Mouse (Mus musculus): Measurements from ENCODE around the gene Srbd1. TPM values are rescaled to one million over a fixed set of nuclear protein-coding genes. Genes with fewer than 3 reads are reported as not detected.

The Srbd1 gene
- polyA plus RNA-seq, 2 experiments, result 8.1 to 10.2 TPM

DNA sequence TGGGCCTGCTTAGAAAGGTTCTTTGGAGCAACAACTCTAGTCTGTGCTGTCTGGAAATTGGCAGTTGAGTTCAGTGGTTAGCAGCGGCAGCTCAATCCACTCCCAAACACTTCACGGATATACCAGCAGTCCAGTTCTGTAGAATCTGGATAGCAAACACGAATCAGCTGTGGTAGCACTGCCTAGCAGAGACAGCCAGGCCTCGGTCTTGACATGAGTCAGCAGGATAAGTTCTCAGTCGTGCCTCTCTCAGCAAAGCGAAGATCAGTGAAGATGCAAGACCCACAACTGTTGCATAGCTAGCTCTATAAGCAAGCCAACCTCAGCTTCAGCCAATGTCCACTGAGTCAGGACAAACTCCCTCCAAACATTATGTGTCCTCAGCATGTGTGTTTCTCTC lies 142.9 kb downstream of the Srbd1 start:
- ATAC-seq (ENCODE audit: low FRiP score, low read depth) (no peak), DNase-seq (ENCODE audit: low spot score) (no peak)
- 93% methylated on average over 6 of the region's 6 CpGs for WGBS
- H3K4me3 ChIP-seq (replicated peaks; ENCODE audit: low read length), result no peak overlapping the region
- no peaks in the 10 kb centered on the region for H3K27me3 ChIP-seq (ENCODE audit: control insufficient read depth, insufficient read depth, low read length)
- H3K9me3 ChIP-seq (ENCODE audit: control insufficient read depth, low read length), result no peaks in the 10 kb centered on the region
- H3K9ac ChIP-seq (ENCODE audit: low read depth, low read length, severe bottlenecking), result no peak overlapping the region
- H3K4me2 ChIP-seq (replicated peaks; ENCODE audit: low read depth, low read length, severe bottlenecking), result no peak overlapping the region
- no peak for TF ChIP-seq POLR2A (IDR thresholded peaks at IDR 0.05; ENCODE audit: borderline replicate concordance, extremely low read depth, insufficient read depth, insufficient read length)
- H3K27ac ChIP-seq (replicated peaks; ENCODE audit: low read depth, low read length), result no peak overlapping the region
- peaks cover 2% of the 10 kb centered on the region; the same call in 1 of the 2 replicates for H3K36me3 ChIP-seq (ENCODE audit: control insufficient read depth, insufficient read depth, low read length)
- no peaks in the 10 kb centered on the region for H3K4me1 ChIP-seq (ENCODE audit: control insufficient read depth, insufficient read depth, low read length)

DNA sequence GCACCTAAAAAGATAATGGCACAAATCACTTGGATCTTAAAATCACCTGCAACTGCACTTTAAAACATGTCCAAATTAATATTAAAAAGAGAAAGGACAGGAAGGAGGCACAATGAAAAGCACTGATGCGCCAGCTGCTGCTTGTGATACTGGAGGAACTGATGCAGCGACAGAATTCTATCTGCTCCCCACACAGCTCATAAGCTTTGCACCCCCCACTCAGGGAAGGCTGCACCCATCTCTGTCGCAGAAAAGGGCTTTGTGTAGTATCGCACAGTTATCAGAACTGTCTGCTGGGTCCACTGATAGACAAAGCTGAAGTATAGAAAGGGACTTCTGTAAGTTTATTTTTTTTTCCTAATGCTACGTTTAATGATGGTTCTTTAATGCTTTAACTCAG lies 143.3 kb downstream of the Srbd1 start:
- H3K27me3 ChIP-seq (ENCODE audit: control insufficient read depth, insufficient read depth, low read length), result no peaks in the 10 kb centered on the region
- no peak overlapping the region for H3K4me3 ChIP-seq (replicated peaks; ENCODE audit: low read length)
- no peak overlapping the region for H3K27ac ChIP-seq (replicated peaks; ENCODE audit: low read depth, low read length)
- ATAC-seq (ENCODE audit: low FRiP score, low read depth), result no peak
- H3K4me1 ChIP-seq (ENCODE audit: control insufficient read depth, insufficient read depth, low read length), result no peaks in the 10 kb centered on the region
- H3K9ac ChIP-seq (ENCODE audit: low read depth, low read length, severe bottlenecking), result no peak overlapping the region
- 90% methylated on average over 5 of the region's 5 CpGs for WGBS
- no peak for DNase-seq (ENCODE audit: low spot score)
- no peak for TF ChIP-seq POLR2A (IDR thresholded peaks at IDR 0.05; ENCODE audit: borderline replicate concordance, extremely low read depth, insufficient read depth, insufficient read length)
- peaks cover 4% of the 10 kb centered on the region; the same call in 1 of the 2 replicates for H3K36me3 ChIP-seq (ENCODE audit: control insufficient read depth, insufficient read depth, low read length)
- no peak overlapping the region for H3K4me2 ChIP-seq (replicated peaks; ENCODE audit: low read depth, low read length, severe bottlenecking)
- no peaks in the 10 kb centered on the region for H3K9me3 ChIP-seq (ENCODE audit: control insufficient read depth, low read length)

- peak; percentile 65; the same call in 1 of the 2 replicates for ATAC-seq (ENCODE audit: low FRiP score, low read depth)
- Histone ChIP-seq H3K4me2 (replicated peaks; ENCODE audit: low read depth, low read length, severe bottlenecking) (no peak overlapping the region), H3K9ac (ENCODE audit: low read depth, low read length, severe bottlenecking) (no peak overlapping the region), H3K36me3 (ENCODE audit: control insufficient read depth, insufficient read depth, low read length) (peaks cover 4% of the 10 kb centered on the region; the same call in 1 of the 2 replicates), H3K27ac (replicated peaks; ENCODE audit: low read depth, low read length) (no peak overlapping the region), H3K9me3 (ENCODE audit: control insufficient read depth, low read length) (no peaks in the 10 kb centered on the region), H3K4me3 (replicated peaks; ENCODE audit: low read length) (no peak overlapping the region), H3K4me1 (ENCODE audit: control insufficient read depth, insufficient read depth, low read length) (0 out of 2 replicates have a peak, but pooled peaks cover 11% of the 10 kb centered on the region), H3K27me3 (ENCODE audit: control insufficient read depth, insufficient read depth, low read length) (no peaks in the 10 kb centered on the region)
- no peak for TF ChIP-seq POLR2A (IDR thresholded peaks at IDR 0.05; ENCODE audit: borderline replicate concordance, extremely low read depth, insufficient read depth, insufficient read length)
- peak; percentile 89 for DNase-seq (ENCODE audit: low spot score)
- WGBS, result 52% methylated on average over 2 of the region's 2 CpGs
Measured at GRCm38 (mm10) chr17:85995727-85996126, 149.2 kb downstream of the Srbd1 start.

- DNase-seq (ENCODE audit: low spot score) (no peak), ATAC-seq (ENCODE audit: low FRiP score, low read depth) (no peak)
- no peak for TF ChIP-seq POLR2A (IDR thresholded peaks at IDR 0.05; ENCODE audit: borderline replicate concordance, extremely low read depth, insufficient read depth, insufficient read length)
- no peaks in the 10 kb centered on the region for H3K9me3 ChIP-seq (ENCODE audit: control insufficient read depth, low read length)
- 83% methylated on average over 4 of the region's 4 CpGs for WGBS
- no peak overlapping the region for H3K27ac ChIP-seq (replicated peaks; ENCODE audit: low read depth, low read length)
- H3K4me3 ChIP-seq (replicated peaks; ENCODE audit: low read length), result no peak overlapping the region
- H3K36me3 ChIP-seq (ENCODE audit: control insufficient read depth, insufficient read depth, low read length), result peaks cover 4% of the 10 kb centered on the region; the same call in 1 of the 2 replicates
- H3K4me2 ChIP-seq (replicated peaks; ENCODE audit: low read depth, low read length, severe bottlenecking), result no peak overlapping the region
- H3K27me3 ChIP-seq (ENCODE audit: control insufficient read depth, insufficient read depth, low read length), result no peaks in the 10 kb centered on the region
- peaks cover 14% of the 10 kb centered on the region; the same call in 1 of the 2 replicates for H3K4me1 ChIP-seq (ENCODE audit: control insufficient read depth, insufficient read depth, low read length)
- H3K9ac ChIP-seq (ENCODE audit: low read depth, low read length, severe bottlenecking), result no peak overlapping the region
Measured at GRCm38 (mm10) chr17:85995086-85995485, 149.9 kb downstream of the Srbd1 start.

DNA sequence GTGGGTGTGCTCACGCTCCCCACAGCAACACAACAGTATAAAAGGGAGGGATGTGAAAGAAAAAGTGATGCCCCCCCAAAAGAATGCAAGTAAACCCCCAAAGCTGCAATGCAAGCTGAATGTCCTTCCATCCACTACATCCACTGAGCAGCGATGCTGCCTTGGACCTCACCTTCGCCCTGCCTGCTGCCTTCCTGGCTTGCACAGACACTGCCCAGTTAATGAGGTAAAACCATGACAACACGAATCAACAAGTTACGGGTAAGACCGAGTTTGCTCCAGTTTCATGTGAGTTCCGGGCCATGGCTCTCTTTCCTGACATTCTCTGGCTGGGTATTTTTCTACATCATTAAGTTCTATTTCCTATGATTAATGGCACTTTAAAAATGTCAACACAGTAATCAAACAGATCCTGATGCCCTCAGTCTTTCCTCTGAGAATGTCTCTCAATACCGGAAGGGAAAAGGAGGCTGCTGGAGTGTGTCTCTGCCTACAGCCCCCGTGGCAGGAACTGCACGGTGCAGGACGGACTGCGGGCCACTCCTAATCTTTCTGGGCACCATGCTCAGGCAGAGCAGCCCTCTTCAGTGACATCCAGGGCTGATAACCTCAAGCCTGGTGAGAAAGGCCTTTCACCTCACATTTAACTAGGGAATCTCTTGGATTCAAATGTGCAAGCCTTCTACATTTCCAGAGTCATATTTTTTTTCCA lies 155.8 kb downstream of the Srbd1 start:
- 52% methylated on average over 12 of the region's 12 CpGs for WGBS
- TF ChIP-seq POLR2A (IDR thresholded peaks at IDR 0.05; ENCODE audit: borderline replicate concordance, extremely low read depth, insufficient read depth, insufficient read length), result no peak
- no peaks in the 10 kb centered on the region; the same call in 1 of the 2 replicates for H3K36me3 ChIP-seq (ENCODE audit: control insufficient read depth, insufficient read depth, low read length)

More for the DNA sequence above, 155.8 kb downstream of the Srbd1 start:
- DNase-seq (ENCODE audit: low spot score), result no peak
- Histone ChIP-seq H3K27ac (replicated peaks; ENCODE audit: low read depth, low read length) (no peak overlapping the region), H3K4me2 (replicated peaks; ENCODE audit: low read depth, low read length, severe bottlenecking) (no peak overlapping the region), H3K9ac (ENCODE audit: low read depth, low read length, severe bottlenecking) (no peak overlapping the region), H3K27me3 (ENCODE audit: control insufficient read depth, insufficient read depth, low read length) (no peaks in the 10 kb centered on the region), H3K4me3 (replicated peaks; ENCODE audit: low read length) (no peak overlapping the region), H3K9me3 (ENCODE audit: control insufficient read depth, low read length) (no peaks in the 10 kb centered on the region), H3K4me1 (ENCODE audit: control insufficient read depth, insufficient read depth, low read length) (peaks cover 17% of the 10 kb centered on the region)
- ATAC-seq (ENCODE audit: low FRiP score, low read depth), result no peak

Measured in limb, embryonic 14.5 days (tissue).